Mouse (Mus musculus) cerebellum, adult 9-11 months (tissue): ENCODE measurements around the gene Dynlt1c.
A peak's percentile ranks its signal among the peaks of the same experiment; 100 is the strongest.
"Not testable (repeated sequence)": the region's sequence is repeated elsewhere in the genome, so short reads cannot be mapped to it uniquely, and the experiment has no call there.

Source experiments
- DNase-seq: peaks from one replicate; pipeline ENCODE4 v3.0.0; 2022

Dynlt1c gene

DNA sequence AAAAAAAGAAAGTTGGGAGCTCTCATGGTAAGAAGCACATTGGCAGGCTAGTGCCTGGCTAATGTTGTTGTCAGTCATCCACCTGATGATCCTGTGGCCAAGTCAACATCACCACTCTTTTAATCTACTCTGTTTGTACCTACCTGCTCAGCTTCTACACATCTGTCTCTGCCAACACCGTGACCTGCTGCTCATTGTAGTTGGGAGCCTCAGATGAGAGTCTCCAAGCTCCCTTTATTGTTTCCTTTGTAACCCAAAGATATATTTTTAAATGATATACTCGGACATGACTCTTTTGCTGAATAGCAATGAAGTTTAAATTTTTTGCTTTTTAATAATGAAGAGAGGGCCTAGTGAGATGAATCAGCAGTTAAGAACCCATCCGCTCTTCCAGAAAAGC, 55.0 kb downstream of the Dynlt1c start:
- DNase-seq, result peak; percentile 47

DNA sequence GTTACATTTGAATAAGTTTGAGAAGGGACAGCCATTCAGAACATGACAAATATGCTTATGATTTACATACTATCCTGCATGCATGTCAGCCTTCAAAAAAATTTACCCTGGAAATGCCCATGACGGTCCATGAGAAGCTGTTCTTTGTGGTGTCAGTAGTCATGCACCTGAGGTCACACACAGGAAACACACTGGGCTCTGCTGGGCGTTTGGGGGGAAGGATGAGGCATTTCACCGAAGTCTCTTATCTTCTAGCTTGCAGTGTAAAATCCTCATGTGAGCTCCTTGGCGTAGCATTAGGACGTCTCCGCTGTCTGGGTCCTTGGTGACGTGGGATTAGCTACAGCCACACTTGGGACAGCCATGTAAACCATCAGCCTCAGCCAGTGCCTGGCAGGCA, 57.3 kb downstream of the Dynlt1c start, which contains the start of gene Sytl3:
Gene Sytl3, plus strand, starts transcription at position 293 of the 400 bp plus-strand sequence.
- DNase-seq, result not testable (repeated sequence)
